Mouse (Mus musculus): ENCODE data around the gene Osbpl2. TPM values are rescaled to one million over a fixed set of nuclear protein-coding genes. Genes with fewer than 3 reads are reported as not detected.

Osbpl2 gene
- polyA plus RNA-seq, 1 experiment from 2014 or later: 19.2 TPM

- Histone ChIP-seq H3K9me3 (ENCODE audit: control insufficient read depth, low read length) (no peaks in the 10 kb centered on the region), H3K4me1 (replicated peaks; ENCODE audit: control insufficient read depth, insufficient read depth, low read length) (peaks cover 14% of the 10 kb centered on the region), H3K36me3 (ENCODE audit: control insufficient read depth, insufficient read depth, low read length) (peaks cover 41% of the 10 kb centered on the region; the same call in 1 of the 2 replicates), H3K27ac (ENCODE audit: low read depth, low read length) (no peak overlapping the region), H3K4me3 (ENCODE audit: low read depth, low read length) (no peak overlapping the region), H3K27me3 (replicated peaks; ENCODE audit: control insufficient read depth, insufficient read depth, low read length) (no peaks in the 10 kb centered on the region), H3K9ac (ENCODE audit: low read depth, low read length) (no peak overlapping the region), H3K4me2 (no peak overlapping the region)
- ATAC-seq (replicated peaks; ENCODE audit: low FRiP score) (no peak), DNase-seq (ENCODE audit: low spot score) (no peak)
- WGBS: 86% methylated on average over 5 of the region's 5 CpGs
Observed at GRCm38 (mm10) chr2:180174121-180174520, 55.0 kb downstream of the Osbpl2 start.

- Histone ChIP-seq H3K36me3 (ENCODE audit: control insufficient read depth, insufficient read depth, low read length) (peaks cover 43% of the 10 kb centered on the region; the same call in 1 of the 2 replicates), H3K9ac (ENCODE audit: low read depth, low read length) (no peak overlapping the region), H3K9me3 (ENCODE audit: control insufficient read depth, low read length) (no peaks in the 10 kb centered on the region), H3K4me2 (no peak overlapping the region), H3K4me3 (ENCODE audit: low read depth, low read length) (no peak overlapping the region), H3K27me3 (replicated peaks; ENCODE audit: control insufficient read depth, insufficient read depth, low read length) (no peaks in the 10 kb centered on the region), H3K4me1 (replicated peaks; ENCODE audit: control insufficient read depth, insufficient read depth, low read length) (peaks cover 12% of the 10 kb centered on the region), H3K27ac (ENCODE audit: low read depth, low read length) (no peak overlapping the region)
- WGBS: 94% methylated on average over 7 of the region's 7 CpGs
- DNase-seq (ENCODE audit: low spot score) (no peak), ATAC-seq (replicated peaks; ENCODE audit: low FRiP score) (no peak)
Observed at GRCm38 (mm10) chr2:180175725-180176124, 56.6 kb downstream of the Osbpl2 start.

GRCm38 (mm10) chr2:180181542-180181941 is 62.4 kb downstream of the Osbpl2 start:
- no peaks in the 10 kb centered on the region for H3K9me3 ChIP-seq (ENCODE audit: control insufficient read depth, low read length)
- H3K27me3 ChIP-seq (replicated peaks; ENCODE audit: control insufficient read depth, insufficient read depth, low read length): no peaks in the 10 kb centered on the region
- no peak for ATAC-seq (replicated peaks; ENCODE audit: low FRiP score)
- no peak overlapping the region for H3K9ac ChIP-seq (ENCODE audit: low read depth, low read length)
- WGBS: 83% methylated on average over 9 of the region's 9 CpGs
- no peak overlapping the region for H3K4me3 ChIP-seq (ENCODE audit: low read depth, low read length)
- no peak overlapping the region for H3K27ac ChIP-seq (ENCODE audit: low read depth, low read length)
- DNase-seq (ENCODE audit: low spot score): no peak
- peaks cover 19% of the 10 kb centered on the region; the same call in 1 of the 2 replicates for H3K36me3 ChIP-seq (ENCODE audit: control insufficient read depth, insufficient read depth, low read length)
- no peaks in the 10 kb centered on the region for H3K4me1 ChIP-seq (replicated peaks; ENCODE audit: control insufficient read depth, insufficient read depth, low read length)
- H3K4me2 ChIP-seq: no peak overlapping the region

- DNase-seq (ENCODE audit: low spot score) (no peak), ATAC-seq (replicated peaks; ENCODE audit: low FRiP score) (no peak)
- H3K36me3 ChIP-seq (ENCODE audit: control insufficient read depth, insufficient read depth, low read length): peaks cover 2% of the 10 kb centered on the region; the same call in 1 of the 2 replicates
- H3K9ac ChIP-seq (ENCODE audit: low read depth, low read length): no peak overlapping the region
- H3K4me1 ChIP-seq (replicated peaks; ENCODE audit: control insufficient read depth, insufficient read depth, low read length): no peaks in the 10 kb centered on the region
- no peak overlapping the region for H3K4me3 ChIP-seq (ENCODE audit: low read depth, low read length)
- H3K9me3 ChIP-seq (ENCODE audit: control insufficient read depth, low read length): no peaks in the 10 kb centered on the region
- H3K27ac ChIP-seq (ENCODE audit: low read depth, low read length): no peak overlapping the region
- no peaks in the 10 kb centered on the region for H3K27me3 ChIP-seq (replicated peaks; ENCODE audit: control insufficient read depth, insufficient read depth, low read length)
- WGBS: 87% methylated on average over 24 of the region's 24 CpGs
- H3K4me2 ChIP-seq: no peak overlapping the region
Observed at GRCm38 (mm10) chr2:180184011-180184751, 65.1 kb downstream of the Osbpl2 start.

GRCm38 (mm10) chr2:180184752-180185109 is 65.6 kb downstream of the Osbpl2 start:
- Histone ChIP-seq H3K9me3 (ENCODE audit: control insufficient read depth, low read length) (no peaks in the 10 kb centered on the region), H3K4me1 (replicated peaks; ENCODE audit: control insufficient read depth, insufficient read depth, low read length) (no peaks in the 10 kb centered on the region), H3K27me3 (replicated peaks; ENCODE audit: control insufficient read depth, insufficient read depth, low read length) (no peaks in the 10 kb centered on the region), H3K4me3 (ENCODE audit: low read depth, low read length) (no peak overlapping the region), H3K36me3 (ENCODE audit: control insufficient read depth, insufficient read depth, low read length) (no peaks in the 10 kb centered on the region), H3K27ac (ENCODE audit: low read depth, low read length) (no peak overlapping the region), H3K4me2 (no peak overlapping the region), H3K9ac (ENCODE audit: low read depth, low read length) (no peak overlapping the region)
- 74% methylated on average over 6 of the region's 6 CpGs for WGBS
- ATAC-seq (replicated peaks; ENCODE audit: low FRiP score) (no peak), DNase-seq (ENCODE audit: low spot score) (no peak)

GRCm38 (mm10) chr2:180185686-180186085 is 66.6 kb downstream of the Osbpl2 start:
- Histone ChIP-seq H3K27me3 (replicated peaks; ENCODE audit: control insufficient read depth, insufficient read depth, low read length) (no peaks in the 10 kb centered on the region), H3K27ac (ENCODE audit: low read depth, low read length) (no peak overlapping the region), H3K4me2 (no peak overlapping the region), H3K9me3 (ENCODE audit: control insufficient read depth, low read length) (no peaks in the 10 kb centered on the region), H3K4me3 (ENCODE audit: low read depth, low read length) (no peak overlapping the region), H3K4me1 (replicated peaks; ENCODE audit: control insufficient read depth, insufficient read depth, low read length) (no peaks in the 10 kb centered on the region), H3K36me3 (ENCODE audit: control insufficient read depth, insufficient read depth, low read length) (no peaks in the 10 kb centered on the region), H3K9ac (ENCODE audit: low read depth, low read length) (no peak overlapping the region)
- DNase-seq (ENCODE audit: low spot score) (no peak), ATAC-seq (replicated peaks; ENCODE audit: low FRiP score) (no peak)
- WGBS: 88% methylated on average over 14 of the region's 14 CpGs

GRCm38 (mm10) chr2:180187362-180187761 is 68.3 kb downstream of the Osbpl2 start:
- 90% methylated on average over 11 of the region's 11 CpGs for WGBS
- Histone ChIP-seq H3K4me2 (no peak overlapping the region), H3K9ac (ENCODE audit: low read depth, low read length) (no peak overlapping the region), H3K36me3 (ENCODE audit: control insufficient read depth, insufficient read depth, low read length) (no peaks in the 10 kb centered on the region), H3K4me3 (ENCODE audit: low read depth, low read length) (no peak overlapping the region), H3K27me3 (replicated peaks; ENCODE audit: control insufficient read depth, insufficient read depth, low read length) (no peaks in the 10 kb centered on the region), H3K27ac (ENCODE audit: low read depth, low read length) (no peak overlapping the region), H3K9me3 (ENCODE audit: control insufficient read depth, low read length) (no peaks in the 10 kb centered on the region), H3K4me1 (replicated peaks; ENCODE audit: control insufficient read depth, insufficient read depth, low read length) (no peaks in the 10 kb centered on the region)
- no peak for DNase-seq (ENCODE audit: low spot score)
- no peak for ATAC-seq (replicated peaks; ENCODE audit: low FRiP score)

GRCm38 (mm10) chr2:180196610-180197322 is 77.7 kb downstream of the Osbpl2 start:
- H3K4me1 ChIP-seq (replicated peaks; ENCODE audit: control insufficient read depth, insufficient read depth, low read length): no peaks in the 10 kb centered on the region
- H3K4me3 ChIP-seq (ENCODE audit: low read depth, low read length): no peak overlapping the region
- no peaks in the 10 kb centered on the region for H3K27me3 ChIP-seq (replicated peaks; ENCODE audit: control insufficient read depth, insufficient read depth, low read length)
- H3K36me3 ChIP-seq (ENCODE audit: control insufficient read depth, insufficient read depth, low read length): no peaks in the 10 kb centered on the region
- no peak overlapping the region for H3K9ac ChIP-seq (ENCODE audit: low read depth, low read length)
- H3K4me2 ChIP-seq: no peak overlapping the region
- WGBS: 52% methylated on average over 12 of the region's 12 CpGs
- no peak for DNase-seq (ENCODE audit: low spot score)
- H3K27ac ChIP-seq (ENCODE audit: low read depth, low read length): no peak overlapping the region
- no peaks in the 10 kb centered on the region for H3K9me3 ChIP-seq (ENCODE audit: control insufficient read depth, low read length)
- peak; percentile 59 for ATAC-seq (replicated peaks; ENCODE audit: low FRiP score)

All from liver, embryonic 11.5 days (tissue).